Mouse (Mus musculus) bone marrow, adult 2 months (tissue): ENCODE results near the gene Elobl.

Experiments used
- CTCF ChIP-seq: fragments of 200-500 bp; IDR thresholded peaks from 2 replicates; pipeline ENCODE4 v1.5.1; 2011; ENCODE audit warnings: low read length, control low read depth; ENCODE audit not compliant: control insufficient read depth, insufficient read depth
- POLR2A ChIP-seq: fragments of 200-500 bp; IDR thresholded peaks from 2 replicates; pipeline ENCODE4 v1.6.1; 2011; ENCODE audit warnings: low read depth, mild to moderate bottlenecking, control low read depth, low read length, borderline replicate concordance; ENCODE audit not compliant: control insufficient read depth

DNA sequence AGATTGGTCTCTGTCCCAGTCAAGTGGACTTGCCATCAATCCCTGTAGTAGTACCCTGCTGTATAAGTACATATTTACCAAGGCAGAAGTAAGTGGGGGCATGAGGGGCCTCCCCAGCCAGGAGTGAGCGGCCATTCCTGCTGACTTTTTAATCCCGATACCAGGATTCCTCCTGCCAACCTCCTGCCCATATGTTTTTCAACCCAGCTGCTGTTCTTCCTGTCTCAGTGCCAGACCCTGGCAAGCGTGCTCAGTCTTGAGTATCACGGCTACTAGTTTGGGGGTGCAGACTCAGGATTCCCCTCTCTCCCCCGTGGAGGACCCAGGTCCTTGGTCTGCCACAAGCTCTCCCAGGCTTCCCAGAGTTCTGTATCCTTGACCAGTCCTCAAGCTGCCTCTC lies 35.9 kb upstream of the Elobl start:
- TF ChIP-seq POLR2A (no peak), CTCF (no peak)
